Mouse (Mus musculus): ENCODE measurements around the gene Tent5c. TPM values are rescaled to one million over a fixed set of nuclear protein-coding genes. Genes with fewer than 3 reads are reported as not detected.

The Tent5c gene
- total RNA-seq (2021): 1 to 10 TPM; 2.4 to 2.8 TPM
- long read RNA-seq, full-length matches to known transcripts: 3 of 5 reads
- long read RNA-seq, partial matches to known transcripts: 0 of 5 reads
- long read RNA-seq, other reads (novel, unspliced or antisense): 2 of 5 reads

GRCm38 (mm10) chr3:100489133-100490009 lies at the start of gene Tent5c:
TSS of gene Tent5c (minus strand) at chr3:100489324.
- peak; percentile 78 to 92 for DNase-seq (ENCODE audit: low spot score in 2 of 2)

- DNase-seq (ENCODE audit: low spot score in 2 of 2): no peak
Observed at GRCm38 (mm10) chr3:100536686-100537085, 47.6 kb upstream of the Tent5c start.

- DNase-seq (ENCODE audit: low spot score in 2 of 2): no peak
Observed at GRCm38 (mm10) chr3:100535902-100536301, 46.8 kb upstream of the Tent5c start.

- no peak for DNase-seq (ENCODE audit: low spot score in 2 of 2)
Observed at GRCm38 (mm10) chr3:100535298-100535697, 46.2 kb upstream of the Tent5c start.

GRCm38 (mm10) chr3:100534394-100534793 lies 45.3 kb upstream of the Tent5c start:
- no peak for DNase-seq (ENCODE audit: low spot score in 2 of 2)

- DNase-seq (ENCODE audit: low spot score in 2 of 2): peak in 1 of 2 experiments; percentile 26
Observed at GRCm38 (mm10) chr3:100533429-100533828, 44.3 kb upstream of the Tent5c start.

GRCm38 (mm10) chr3:100530919-100531318 lies 41.8 kb upstream of the Tent5c start:
- DNase-seq (ENCODE audit: low spot score in 2 of 2): no peak

- DNase-seq (ENCODE audit: low spot score in 2 of 2): no peak
Observed at GRCm38 (mm10) chr3:100530244-100530788, 41.2 kb upstream of the Tent5c start.

- no peak for DNase-seq (ENCODE audit: low spot score in 2 of 2)
Observed at GRCm38 (mm10) chr3:100522671-100523070, 33.5 kb upstream of the Tent5c start.

GRCm38 (mm10) chr3:100521626-100522025 lies 32.5 kb upstream of the Tent5c start:
- DNase-seq (ENCODE audit: low spot score in 2 of 2): no peak

- DNase-seq (ENCODE audit: low spot score in 2 of 2): no peak
Observed at GRCm38 (mm10) chr3:100515754-100516141, 26.6 kb upstream of the Tent5c start.

- DNase-seq (ENCODE audit: low spot score in 2 of 2): no peak
Observed at GRCm38 (mm10) chr3:100515093-100515753, 26.1 kb upstream of the Tent5c start.

GRCm38 (mm10) chr3:100507174-100507573 lies 18.1 kb upstream of the Tent5c start:
- no peak for DNase-seq (ENCODE audit: low spot score in 2 of 2)

GRCm38 (mm10) chr3:100506715-100507114 lies 17.6 kb upstream of the Tent5c start:
- DNase-seq (ENCODE audit: low spot score in 2 of 2): no peak

- no peak for DNase-seq (ENCODE audit: low spot score in 2 of 2)
Observed at GRCm38 (mm10) chr3:100503882-100504281, 14.8 kb upstream of the Tent5c start.

- no peak for DNase-seq (ENCODE audit: low spot score in 2 of 2)
Observed at GRCm38 (mm10) chr3:100502516-100502915, 13.4 kb upstream of the Tent5c start.

GRCm38 (mm10) chr3:100501899-100502298 lies 12.8 kb upstream of the Tent5c start:
- DNase-seq (ENCODE audit: low spot score in 2 of 2): no peak

GRCm38 (mm10) chr3:100496081-100496480 lies 7.0 kb upstream of the Tent5c start:
- DNase-seq (ENCODE audit: low spot score in 2 of 2): no peak

GRCm38 (mm10) chr3:100495456-100495855 lies 6.3 kb upstream of the Tent5c start:
- no peak for DNase-seq (ENCODE audit: low spot score in 2 of 2)

GRCm38 (mm10) chr3:100494912-100495311 lies 5.8 kb upstream of the Tent5c start:
- no peak for DNase-seq (ENCODE audit: low spot score in 2 of 2)

- DNase-seq (ENCODE audit: low spot score in 2 of 2): no peak
Observed at GRCm38 (mm10) chr3:100490010-100490300, 831 bp upstream of the Tent5c start.

Data from layer of hippocampus, adult 18-20 months (tissue).